Mouse (Mus musculus) midbrain, embryonic 11.5 days (tissue): ENCODE measurements around the gene Slc27a5. TPM values are rescaled to one million over a fixed set of nuclear protein-coding genes. Genes with fewer than 3 reads are reported as not detected.
A peak's percentile ranks its signal among the peaks of the same experiment; 100 is the strongest.

ENCODE experiments used
- ATAC-seq: fragments of 200-750 bp; cut with Nextera tagmentation; 2 replicates; pipeline ENCODE4 v1.8.0; 2017; ENCODE audit warnings: moderate TSS enrichment, moderate library complexity; ENCODE audit not compliant: low FRiP score
- DNase-seq: peaks from one replicate; pipeline ENCODE4 v3.0.0; 2015; ENCODE audit warnings: low spot score; ENCODE audit errors: missing footprints
- H3K27ac ChIP-seq: fragments of 300-500 bp; sonication (generic); 2 replicates; pipeline ENCODE4 v1.5.1; 2014; ENCODE audit warnings: low read depth, low read length
- H3K27me3 ChIP-seq: fragments of 300-500 bp; sonication (generic); 2 replicates; pipeline ENCODE4 v1.6.1; 2014; ENCODE audit warnings: mild to moderate bottlenecking, low read length, moderate library complexity, mixed read lengths; ENCODE audit not compliant: control insufficient read depth, insufficient read depth
- H3K36me3 ChIP-seq: fragments of 300-500 bp; sonication (generic); 2 replicates; pipeline ENCODE4 v1.6.1; 2014; ENCODE audit warnings: mild to moderate bottlenecking, low read length, moderate library complexity, mixed read lengths; ENCODE audit not compliant: control insufficient read depth, insufficient read depth
- H3K4me1 ChIP-seq: fragments of 300-500 bp; sonication (generic); 2 replicates; pipeline ENCODE4 v1.6.1; 2014; ENCODE audit warnings: low read length; ENCODE audit not compliant: control insufficient read depth, insufficient read depth
- H3K4me2 ChIP-seq: fragments of 300-500 bp; sonication (generic); 2 replicates; pipeline ENCODE4 v1.6.1; 2014; ENCODE audit warnings: mild to moderate bottlenecking, moderate library complexity
- H3K4me3 ChIP-seq: fragments of 300-500 bp; sonication (generic); 2 replicates; pipeline ENCODE4 v1.5.1; 2014; ENCODE audit warnings: low read depth, low read length
- H3K9ac ChIP-seq: fragments of 300-500 bp; sonication (generic); 2 replicates; pipeline ENCODE4 v1.6.1; 2014; ENCODE audit warnings: low read length
- H3K9me3 ChIP-seq: fragments of 300-500 bp; sonication (generic); 2 replicates; pipeline ENCODE4 v1.6.1; 2016; ENCODE audit warnings: low read length; ENCODE audit not compliant: control insufficient read depth
- WGBS: fragments of 180-500 bp; shearing (Covaris S2); extraction: QIAGEN DNeasy Blood & Tissue Kit; methylation state at CpG from one replicate; pipeline ENCODE4 v1.1.7; 2014; 5-methylcytosine and 5-hydroxymethylcytosine counted together
- polyA plus RNA-seq: library from polyadenylated mRNA; unstranded; fragments of >200 nt; fragmentation: Nextera tagmentation; extraction: Ambion mirVana; gene quantifications from 2 replicates; pipeline ENCODE4 v1.2.1, GENCODE M21; 2014

The Slc27a5 gene
- polyA plus RNA-seq, 1 experiment from 2014 or later, result not detected

- 85% methylated on average over 4 of the region's 4 CpGs for WGBS
- no peak overlapping the region for H3K27ac ChIP-seq
- DNase-seq (no peak), ATAC-seq (no peak)
- H3K4me2 ChIP-seq, result no peak overlapping the region
- no peaks in the 10 kb centered on the region for H3K9me3 ChIP-seq
- H3K4me3 ChIP-seq, result no peak overlapping the region
- no peaks in the 10 kb centered on the region for H3K27me3 ChIP-seq
- no peak overlapping the region for H3K9ac ChIP-seq
- no peaks in the 10 kb centered on the region for H3K4me1 ChIP-seq
- H3K36me3 ChIP-seq, result no peaks in the 10 kb centered on the region
Observed at GRCm38 (mm10) chr7:12958948-12959347, 39.0 kb downstream of the Slc27a5 start.

GRCm38 (mm10) chr7:12957511-12957910 lies 40.5 kb downstream of the Slc27a5 start:
- Histone ChIP-seq H3K4me2 (no peak overlapping the region), H3K36me3 (no peaks in the 10 kb centered on the region), H3K27ac (no peak overlapping the region), H3K9ac (no peak overlapping the region), H3K4me3 (no peak overlapping the region), H3K9me3 (no peaks in the 10 kb centered on the region), H3K4me1 (no peaks in the 10 kb centered on the region), H3K27me3 (no peaks in the 10 kb centered on the region)
- DNase-seq, result no peak
- no peak for ATAC-seq
- WGBS, result 83% methylated on average over 5 of the region's 5 CpGs

GRCm38 (mm10) chr7:12954896-12955295 lies 43.1 kb downstream of the Slc27a5 start:
- DNase-seq (no peak), ATAC-seq (no peak)
- Histone ChIP-seq H3K9me3 (no peaks in the 10 kb centered on the region), H3K4me1 (peaks cover 4% of the 10 kb centered on the region; the same call in 1 of the 2 replicates), H3K27ac (no peak overlapping the region), H3K4me3 (no peak overlapping the region), H3K9ac (no peak overlapping the region), H3K4me2 (no peak overlapping the region), H3K27me3 (no peaks in the 10 kb centered on the region), H3K36me3 (no peaks in the 10 kb centered on the region)
- WGBS, result 66% methylated on average over 3 of the region's 3 CpGs

GRCm38 (mm10) chr7:12949872-12950229 lies 48.1 kb downstream of the Slc27a5 start:
- whole genome bisulfite sequencing, result 12% methylated on average over 16 of the region's 16 CpGs
- Histone ChIP-seq H3K27ac (peak overlapping the region; percentile 40; the same call in 1 of the 2 replicates), H3K27me3 (no peaks in the 10 kb centered on the region), H3K4me3 (peak overlapping the region; percentile 32), H3K4me2 (peak overlapping the region; percentile 53), H3K9ac (peak overlapping the region; percentile 63), H3K36me3 (no peaks in the 10 kb centered on the region), H3K4me1 (peaks cover 6% of the 10 kb centered on the region; the same call in 1 of the 2 replicates), H3K9me3 (no peaks in the 10 kb centered on the region)
- DNase-seq (no peak), ATAC-seq (no peak)

- peak; percentile 98 for ATAC-seq
- H3K4me2 ChIP-seq, result peak overlapping the region; percentile 53
- peak; percentile 97 for DNase-seq
- peak overlapping the region; percentile 32 for H3K4me3 ChIP-seq
- 11% methylated on average over 35 of the region's 35 CpGs for WGBS
- peak overlapping the region; percentile 67 for H3K27ac ChIP-seq
- peak overlapping the region; percentile 63 for H3K9ac ChIP-seq
- no peaks in the 10 kb centered on the region for H3K9me3 ChIP-seq
- no peaks in the 10 kb centered on the region for H3K36me3 ChIP-seq
- H3K4me1 ChIP-seq, result peaks cover 6% of the 10 kb centered on the region; the same call in 1 of the 2 replicates
- H3K27me3 ChIP-seq, result no peaks in the 10 kb centered on the region
Observed at GRCm38 (mm10) chr7:12949032-12949871, 48.7 kb downstream of the Slc27a5 start.

GRCm38 (mm10) chr7:12943488-12943887 lies 54.5 kb downstream of the Slc27a5 start:
- Histone ChIP-seq H3K9ac (no peak overlapping the region), H3K4me3 (no peak overlapping the region), H3K27me3 (no peaks in the 10 kb centered on the region; the same call in 1 of the 2 replicates), H3K4me1 (no peaks in the 10 kb centered on the region), H3K4me2 (no peak overlapping the region), H3K9me3 (no peaks in the 10 kb centered on the region), H3K27ac (no peak overlapping the region), H3K36me3 (no peaks in the 10 kb centered on the region)
- ATAC-seq (no peak), DNase-seq (no peak)

- Histone ChIP-seq H3K36me3 (no peaks in the 10 kb centered on the region), H3K27me3 (no peaks in the 10 kb centered on the region; the same call in 1 of the 2 replicates), H3K4me1 (no peaks in the 10 kb centered on the region), H3K27ac (no peak overlapping the region), H3K4me2 (no peak overlapping the region), H3K9ac (no peak overlapping the region), H3K4me3 (no peak overlapping the region), H3K9me3 (no peaks in the 10 kb centered on the region)
- ATAC-seq (no peak), DNase-seq (no peak)
- WGBS, result 84% methylated on average over 4 of the region's 4 CpGs
Observed at GRCm38 (mm10) chr7:12940599-12940998, 57.4 kb downstream of the Slc27a5 start.

Other genes with a start within 250 kb of the Slc27a5 start
- gene Zscan18, start 194.6 kb downstream of the Slc27a5 start, polyA plus RNA-seq, result 11.7 and 12.8 TPM in 2 replicates
- 19.5 and 19.8 TPM in 2 replicates for gene Zfp329, start 179.3 kb downstream of the Slc27a5 start, polyA plus RNA-seq
- 28.9 and 32.3 TPM in 2 replicates for gene Zfp110, start 163.4 kb downstream of the Slc27a5 start, polyA plus RNA-seq
- gene Zfp128, start 117.0 kb downstream of the Slc27a5 start, polyA plus RNA-seq, result 5.3 and 6.3 TPM in 2 replicates
- gene Zscan22, start 100.4 kb downstream of the Slc27a5 start, polyA plus RNA-seq, result 19.6 and 21.7 TPM in 2 replicates
- 788 and 866 TPM in 2 replicates for gene Rps5, start 75.9 kb downstream of the Slc27a5 start, polyA plus RNA-seq
- gene Rnf225, start 70.8 kb downstream of the Slc27a5 start, polyA plus RNA-seq, result 0.55 and 0.59 TPM in 2 replicates
- 7.8 TPM in 2 replicates for gene Zfp324, start 32.4 kb downstream of the Slc27a5 start, polyA plus RNA-seq
- gene Zfp446, start 20.3 kb downstream of the Slc27a5 start, polyA plus RNA-seq, result 9.6 and 9.8 TPM in 2 replicates
- gene Trim28, start 922 bp upstream of the Slc27a5 start, polyA plus RNA-seq, result 399 and 443 TPM in 2 replicates
- 25.7 and 32.8 TPM in 2 replicates for gene Zbtb45, start 11.8 kb upstream of the Slc27a5 start, polyA plus RNA-seq
- gene Chmp2a, start 36.6 kb upstream of the Slc27a5 start, polyA plus RNA-seq, result 133 and 140 TPM in 2 replicates
- gene Ube2m, start 40.1 kb upstream of the Slc27a5 start, polyA plus RNA-seq, result 152 and 166 TPM in 2 replicates
- 1.3 and 2.7 TPM in 2 replicates for gene Mzf1, start 56.6 kb upstream of the Slc27a5 start, polyA plus RNA-seq
- not detected in 2 replicates for gene Vmn1r85, start 97.0 kb upstream of the Slc27a5 start, polyA plus RNA-seq
- not detected in 2 replicates for gene Vmn1r86, start 121.7 kb upstream of the Slc27a5 start, polyA plus RNA-seq
- not detected in 2 replicates for gene Vmn1r87, start 142.0 kb upstream of the Slc27a5 start, polyA plus RNA-seq
- gene Vmn1r88, start 161.4 kb upstream of the Slc27a5 start, polyA plus RNA-seq, result not detected in 2 replicates
- not detected in 2 replicates for gene Vmn1r89, start 214.8 kb upstream of the Slc27a5 start, polyA plus RNA-seq